Mouse (Mus musculus) MEL (cell line): ENCODE data around the gene Svbp.

Experiments used
- CHD2 ChIP-seq: IDR thresholded peaks from 2 replicates; pipeline ENCODE4 v1.6.1; 2011; ENCODE audit warnings: low read length, improper control_type of control experiment
- CTCF ChIP-seq, 3 experiments: IDR thresholded peaks in 2 of 3; conservative IDR thresholded peaks in 1 of 3; 2 replicates each; pipeline ENCODE4 v1.5.1; 2011 to 2012; ENCODE audit warnings: low read length in 3 of 3, low read depth in 2 of 3, mild to moderate bottlenecking in 2 of 3, improper control_type of control experiment in 1 of 3, inconsistent platforms in 1 of 3, mixed read lengths in 1 of 3, moderate library complexity in 1 of 3; ENCODE audit not compliant: control insufficient read depth in 1 of 3, insufficient read depth in 1 of 3, poor library complexity in 1 of 3, severe bottlenecking in 1 of 3
- EP300 ChIP-seq, 2 experiments: IDR thresholded peaks; 2 replicates each; pipeline ENCODE4 v1.6.1; 2011; ENCODE audit warnings: improper control_type of control experiment in 2 of 2, low read length in 2 of 2, low read depth in 1 of 2, mild to moderate bottlenecking in 1 of 2
- ETS1 ChIP-seq: IDR thresholded peaks from 2 replicates; pipeline ENCODE4 v1.6.1; 2012; ENCODE audit warnings: low read depth, mild to moderate bottlenecking, inconsistent platforms, low read length, improper control_type of control experiment, moderate library complexity
- GABPA ChIP-seq: IDR thresholded peaks from 2 replicates; pipeline ENCODE4 v1.6.1; 2012; ENCODE audit warnings: low read depth, mild to moderate bottlenecking, inconsistent platforms, low read length, improper control_type of control experiment, moderate library complexity
- HCFC1 ChIP-seq: IDR thresholded peaks from 2 replicates; pipeline ENCODE4 v1.6.1; 2012; ENCODE audit warnings: low read depth, mild to moderate bottlenecking, inconsistent platforms, low read length, improper control_type of control experiment, moderate library complexity
- JUND ChIP-seq: IDR thresholded peaks from 2 replicates; pipeline ENCODE4 v1.6.1; 2011; ENCODE audit warnings: low read depth, mild to moderate bottlenecking, improper control_type of control experiment, low read length
- POLR2A ChIP-seq, 2 experiments: IDR thresholded peaks; 2 replicates each; pipeline ENCODE4 v1.6.1; 2011 to 2012; ENCODE audit warnings: low read length in 2 of 2, mild to moderate bottlenecking in 2 of 2, control low read depth in 1 of 2, improper control_type of control experiment in 1 of 2, low read depth in 1 of 2, moderate library complexity in 1 of 2; ENCODE audit not compliant: control insufficient read depth in 1 of 2, insufficient read depth in 1 of 2, poor library complexity in 1 of 2
- POLR2AphosphoS5 ChIP-seq: IDR thresholded peaks from 2 replicates; pipeline ENCODE4 v1.6.1; 2012; ENCODE audit warnings: low read depth, borderline replicate concordance, mild to moderate bottlenecking, inconsistent platforms, low read length, moderate library complexity, mixed read lengths
- TCF12 ChIP-seq: IDR thresholded peaks from 2 replicates; pipeline ENCODE4 v1.6.1; 2014; ENCODE audit warnings: low read depth, mild to moderate bottlenecking, inconsistent platforms, low read length, improper control_type of control experiment, moderate library complexity
- ZC3H11A ChIP-seq: IDR thresholded peaks from 2 replicates; pipeline ENCODE4 v1.6.1; 2012; ENCODE audit warnings: low read depth, mild to moderate bottlenecking, inconsistent platforms, low read length, improper control_type of control experiment
- ZKSCAN1 ChIP-seq: IDR thresholded peaks from 2 replicates; pipeline ENCODE4 v1.6.1; 2012; ENCODE audit warnings: low read depth, mild to moderate bottlenecking, inconsistent platforms, low read length, improper control_type of control experiment, moderate library complexity
- ZMIZ1 ChIP-seq: IDR thresholded peaks from 2 replicates; pipeline ENCODE4 v1.6.1; 2012; ENCODE audit warnings: low read depth, mild to moderate bottlenecking, inconsistent platforms, low read length, improper control_type of control experiment, moderate library complexity

GRCm38 (mm10) chr4:119194909-119195581, at the start of gene Svbp:
- TF ChIP-seq HCFC1, result 0 out of 2 replicates have a peak, but pooled peaks have one; percentile 2
- no peak for TF ChIP-seq ZKSCAN1
- peak; percentile 68; the same call in 1 of the 2 replicates for TF ChIP-seq ZMIZ1
- no peak for TF ChIP-seq POLR2AphosphoS5
- peak; percentile 50 to 54; a peak in 2 of 4 replicates for TF ChIP-seq POLR2A (IDR thresholded peaks at IDR 0.05; ENCODE audit: control insufficient read depth in 1 of 2, insufficient read depth in 1 of 2, low read depth in 1 of 2, low read length in 2 of 2, poor library complexity in 1 of 2)
- no peak for TF ChIP-seq CTCF (IDR thresholded peaks at IDR 0.05 in 2 of 3, conservative IDR thresholded peaks at IDR 0.05 in 1 of 3; ENCODE audit: control insufficient read depth in 1 of 3, insufficient read depth in 1 of 3, low read depth in 2 of 3, low read length in 3 of 3, poor library complexity in 1 of 3, severe bottlenecking in 1 of 3)
- TF ChIP-seq EP300 (IDR thresholded peaks at IDR 0.05; ENCODE audit: low read depth in 1 of 2, low read length in 2 of 2), result no peak
- no peak for TF ChIP-seq CHD2
- no peak for TF ChIP-seq GABPA
- no peak for TF ChIP-seq TCF12
- TF ChIP-seq JUND, result no peak
- no peak for TF ChIP-seq ZC3H11A
- no peak for TF ChIP-seq ETS1
